Mouse (Mus musculus): ENCODE measurements around the gene Tma7. TPM values are rescaled to one million over a fixed set of nuclear protein-coding genes. Genes with fewer than 3 reads are reported as not detected.

Gene Tma7
- 734 and 774 TPM in 2 replicates for polyA plus RNA-seq (2016; fragmentation: Nextera tagmentation; extraction: Ambion mirVana)

DNA sequence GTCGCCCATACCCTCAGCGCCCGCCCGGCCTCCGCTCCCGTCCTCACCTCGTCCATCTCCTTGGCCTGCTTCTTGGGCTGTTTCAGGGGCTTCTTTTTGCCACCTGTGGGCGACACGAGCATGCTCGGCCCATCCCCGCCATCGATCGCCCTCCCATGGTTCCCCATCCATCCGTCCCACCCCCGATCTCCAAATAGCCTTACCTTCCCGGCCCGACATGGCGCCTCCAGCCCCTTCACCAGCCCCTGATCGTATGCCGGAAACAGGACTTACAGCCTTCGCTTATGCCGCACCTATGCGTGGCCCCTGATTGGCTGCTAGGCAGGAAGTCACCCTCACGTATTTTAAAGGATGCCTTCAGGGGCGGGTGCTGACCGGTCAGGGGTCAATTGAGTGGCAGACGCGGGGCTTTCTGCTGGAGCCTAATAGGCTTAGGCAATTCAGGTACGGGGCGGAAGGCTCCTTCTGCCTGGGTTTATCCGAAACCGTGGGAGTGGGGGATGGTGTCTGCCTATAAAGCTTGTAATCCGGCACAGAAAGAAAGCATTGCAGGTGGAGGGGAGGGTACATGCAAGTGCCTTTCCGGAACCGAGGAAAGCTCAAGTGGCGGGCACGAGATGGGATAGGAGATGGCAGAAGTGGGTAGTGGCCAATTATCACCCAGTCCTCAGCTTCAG lies at the start of gene Tma7, which contains the start of gene Ccdc51:
Gene Tma7, minus strand, starts transcription at position 464 of the 677 bp plus-strand sequence.
Gene Ccdc51, plus strand, starts transcription at position 370 of the 677 bp plus-strand sequence.
- DNase-seq (ENCODE audit: low spot score) = peak; percentile 97
- Histone ChIP-seq H3K36me3 (peaks cover 21% of the 10 kb centered on the region), H3K9me3 (no peaks in the 10 kb centered on the region), H3K27me3 (ENCODE audit: insufficient read depth, poor library complexity, severe bottlenecking) (no peaks in the 10 kb centered on the region), H3K27ac (peak within 1 kb of the TSS; percentile 94), H3K4me1 (peaks cover 25% of the 10 kb centered on the region), H3K4me3 (peak within 1 kb of the TSS; percentile 91)
- WGBS = under 1% methylated on average over 37 of the region's 37 CpGs

DNA sequence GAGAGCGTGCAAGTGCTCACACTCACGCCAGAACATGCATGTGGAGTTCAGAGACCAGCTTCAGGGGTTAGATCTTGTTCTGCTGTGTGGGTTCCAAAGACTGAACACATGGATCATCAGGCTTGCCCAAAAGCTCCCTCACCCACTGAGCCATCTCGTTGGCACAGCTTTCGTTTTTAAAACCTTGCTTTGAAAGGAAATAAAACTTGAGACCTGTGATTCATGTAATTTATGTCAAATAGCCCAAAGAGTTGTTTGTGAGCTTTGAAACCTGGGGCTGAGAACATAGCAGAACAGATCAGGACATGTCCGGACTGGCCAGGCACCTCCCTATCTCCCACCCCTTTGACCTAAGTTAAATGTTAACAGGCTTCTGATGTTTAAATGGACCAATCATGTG lies 47.7 kb upstream of the Tma7 start:
- Histone ChIP-seq H3K4me3 (no peak overlapping the region), H3K27me3 (ENCODE audit: insufficient read depth, poor library complexity, severe bottlenecking) (no peaks in the 10 kb centered on the region), H3K9me3 (no peaks in the 10 kb centered on the region), H3K36me3 (no peaks in the 10 kb centered on the region), H3K4me1 (no peaks in the 10 kb centered on the region), H3K27ac (no peak overlapping the region)
- 89% methylated on average over 5 of the region's 5 CpGs for WGBS
- no peak for DNase-seq (ENCODE audit: low spot score)

DNA sequence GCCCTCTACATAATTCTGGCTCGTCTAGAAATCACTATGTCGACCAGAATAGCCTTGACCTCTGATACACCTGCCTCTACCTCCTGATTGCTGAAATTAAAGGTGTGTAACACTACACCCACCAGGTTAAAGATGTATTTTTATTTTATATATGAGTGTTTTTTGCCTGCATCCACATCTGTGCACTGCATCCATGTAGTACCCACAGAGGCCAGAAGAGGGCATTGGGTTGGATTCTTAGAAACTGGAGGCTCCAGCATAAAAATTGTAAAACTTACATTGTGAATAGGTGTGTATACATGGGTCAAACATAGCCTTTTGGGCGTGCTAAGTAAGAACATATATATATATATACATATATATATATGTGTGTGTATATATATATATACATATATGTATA lies 45.8 kb upstream of the Tma7 start:
- no peak overlapping the region for H3K4me3 ChIP-seq
- 55% methylated on average over 3 of the region's 3 CpGs for WGBS
- no peaks in the 10 kb centered on the region for H3K9me3 ChIP-seq
- DNase-seq (ENCODE audit: low spot score) = no peak
- H3K36me3 ChIP-seq = no peaks in the 10 kb centered on the region
- peaks cover 4% of the 10 kb centered on the region; the same call in 1 of the 2 replicates for H3K4me1 ChIP-seq
- H3K27ac ChIP-seq = no peak overlapping the region
- H3K27me3 ChIP-seq (ENCODE audit: insufficient read depth, poor library complexity, severe bottlenecking) = no peaks in the 10 kb centered on the region

DNA sequence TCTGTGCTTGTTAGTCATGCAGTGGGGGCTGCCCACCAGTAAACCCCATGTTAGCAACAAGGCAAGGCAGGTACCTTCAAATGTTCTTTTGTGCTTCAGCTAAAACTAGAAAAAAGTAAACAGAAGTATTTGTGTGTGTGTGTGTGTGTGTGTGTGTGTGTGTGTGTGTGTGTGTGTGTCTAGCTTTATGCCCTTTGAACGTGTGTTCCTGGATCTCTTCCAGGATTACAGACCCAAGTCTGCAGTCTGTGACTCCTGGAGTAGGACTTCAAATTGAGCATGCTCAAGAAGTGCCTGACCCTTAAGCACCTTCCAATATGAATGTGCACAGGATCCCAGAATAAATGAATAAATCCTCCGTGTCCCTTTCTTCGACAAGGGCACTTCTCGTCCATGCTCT lies 44.7 kb upstream of the Tma7 start:
- H3K9me3 ChIP-seq = no peaks in the 10 kb centered on the region
- no peaks in the 10 kb centered on the region for H3K36me3 ChIP-seq
- no peaks in the 10 kb centered on the region for H3K27me3 ChIP-seq (ENCODE audit: insufficient read depth, poor library complexity, severe bottlenecking)
- no peak overlapping the region for H3K27ac ChIP-seq
- 86% methylated on average over 4 of the region's 4 CpGs for WGBS
- H3K4me3 ChIP-seq = no peak overlapping the region
- DNase-seq (ENCODE audit: low spot score) = no peak
- peaks cover 9% of the 10 kb centered on the region; the same call in 1 of the 2 replicates for H3K4me1 ChIP-seq

DNA sequence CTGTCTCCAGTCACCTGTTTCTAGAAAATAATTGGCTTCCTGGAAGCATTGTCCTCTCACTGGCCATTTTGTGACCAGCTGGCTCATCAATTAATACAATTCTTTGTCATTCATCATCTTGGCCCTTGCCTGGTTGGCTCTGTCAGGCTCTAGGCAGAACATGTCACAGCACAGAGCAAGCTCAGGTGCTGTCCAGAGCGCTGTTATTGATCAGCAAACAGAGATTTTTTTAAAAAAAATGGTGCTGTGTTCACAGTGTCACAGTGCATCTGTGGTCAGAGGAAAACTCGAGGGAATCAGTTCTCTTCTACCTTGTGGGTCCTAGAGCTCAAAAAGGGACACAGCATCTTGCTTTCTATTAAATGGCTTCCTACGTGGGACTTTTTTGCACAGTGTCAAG lies 43.1 kb upstream of the Tma7 start:
- DNase-seq (ENCODE audit: low spot score) = no peak
- peaks cover 9% of the 10 kb centered on the region; the same call in 1 of the 2 replicates for H3K4me1 ChIP-seq
- H3K36me3 ChIP-seq = no peaks in the 10 kb centered on the region
- WGBS = 69% methylated on average over 3 of the region's 3 CpGs
- no peaks in the 10 kb centered on the region for H3K27me3 ChIP-seq (ENCODE audit: insufficient read depth, poor library complexity, severe bottlenecking)
- no peak overlapping the region for H3K4me3 ChIP-seq
- no peak overlapping the region for H3K27ac ChIP-seq
- no peaks in the 10 kb centered on the region for H3K9me3 ChIP-seq

DNA sequence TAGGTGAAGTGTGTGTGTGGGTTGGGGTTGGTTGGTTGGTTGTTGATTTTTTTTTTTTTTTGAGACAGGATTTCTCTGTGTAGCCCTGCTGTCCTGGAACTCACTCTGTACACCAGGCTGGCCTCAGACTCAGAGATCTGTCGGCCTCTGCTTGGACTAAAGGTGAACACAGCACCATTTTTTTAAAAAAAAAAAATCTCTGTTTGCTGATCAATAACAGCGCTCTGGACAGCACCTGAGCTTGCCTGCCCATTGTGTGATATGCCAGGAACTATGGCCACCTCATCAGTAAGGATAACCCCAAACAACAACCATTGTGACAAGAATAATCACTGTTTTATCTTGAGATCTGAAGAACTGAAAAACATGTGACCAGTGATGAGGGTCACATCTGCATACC lies 42.7 kb upstream of the Tma7 start:
- H3K9me3 ChIP-seq = no peaks in the 10 kb centered on the region
- H3K36me3 ChIP-seq = no peaks in the 10 kb centered on the region
- WGBS = 79% methylated on average over 2 of the region's 2 CpGs
- no peaks in the 10 kb centered on the region for H3K27me3 ChIP-seq (ENCODE audit: insufficient read depth, poor library complexity, severe bottlenecking)
- H3K4me1 ChIP-seq = peaks cover 9% of the 10 kb centered on the region; the same call in 1 of the 2 replicates
- H3K4me3 ChIP-seq = no peak overlapping the region
- no peak overlapping the region for H3K27ac ChIP-seq
- DNase-seq (ENCODE audit: low spot score) = no peak

DNA sequence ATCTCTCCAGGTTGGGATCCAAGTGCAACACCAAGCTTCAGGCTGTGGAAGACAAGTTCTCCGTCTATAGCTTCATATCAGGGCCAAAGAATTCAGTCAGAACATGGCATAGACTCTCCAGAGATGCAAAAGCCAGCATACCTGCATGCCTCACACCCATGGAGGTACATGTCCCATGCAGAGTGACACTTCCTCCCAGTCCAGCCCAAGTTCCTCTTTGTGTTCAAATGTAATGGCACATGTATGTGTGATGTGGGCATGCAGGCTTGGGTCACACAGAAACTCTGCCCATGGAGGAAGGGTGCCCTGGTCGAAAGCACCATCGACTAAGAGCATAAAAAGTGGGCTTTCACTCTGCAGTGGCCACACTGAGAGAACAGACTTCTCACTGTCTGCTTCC lies 41.8 kb upstream of the Tma7 start:
- Histone ChIP-seq H3K27ac (no peak overlapping the region), H3K4me3 (no peak overlapping the region), H3K4me1 (peaks cover 9% of the 10 kb centered on the region; the same call in 1 of the 2 replicates), H3K27me3 (ENCODE audit: insufficient read depth, poor library complexity, severe bottlenecking) (no peaks in the 10 kb centered on the region), H3K36me3 (peaks cover 4% of the 10 kb centered on the region), H3K9me3 (no peaks in the 10 kb centered on the region)
- WGBS = 84% methylated on average over 3 of the region's 3 CpGs
- no peak for DNase-seq (ENCODE audit: low spot score)

DNA sequence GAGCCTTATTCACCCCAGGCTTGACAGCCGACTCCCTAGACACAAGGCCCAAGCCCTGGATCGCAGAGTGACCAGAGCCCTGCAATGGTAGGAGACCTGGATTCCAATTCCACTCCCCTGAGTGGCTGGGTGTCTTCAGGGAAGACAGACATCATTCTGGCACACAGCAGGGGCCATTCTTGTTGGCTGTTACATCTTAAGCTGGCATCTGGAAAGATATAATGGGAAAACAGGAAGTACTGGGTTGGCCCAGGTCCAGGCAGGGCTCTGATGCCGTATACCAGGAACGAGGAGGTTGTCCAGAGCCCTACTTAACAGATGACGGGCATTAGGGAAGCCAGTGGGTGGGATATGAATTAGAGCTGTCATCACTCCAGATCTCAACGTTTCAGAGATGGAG lies 40.9 kb upstream of the Tma7 start:
- Histone ChIP-seq H3K27me3 (ENCODE audit: insufficient read depth, poor library complexity, severe bottlenecking) (no peaks in the 10 kb centered on the region), H3K4me3 (no peak overlapping the region), H3K9me3 (no peaks in the 10 kb centered on the region), H3K36me3 (peaks cover 13% of the 10 kb centered on the region), H3K27ac (no peak overlapping the region), H3K4me1 (peaks cover 9% of the 10 kb centered on the region; the same call in 1 of the 2 replicates)
- no peak for DNase-seq (ENCODE audit: low spot score)
- 49% methylated on average over 6 of the region's 6 CpGs for WGBS

DNA sequence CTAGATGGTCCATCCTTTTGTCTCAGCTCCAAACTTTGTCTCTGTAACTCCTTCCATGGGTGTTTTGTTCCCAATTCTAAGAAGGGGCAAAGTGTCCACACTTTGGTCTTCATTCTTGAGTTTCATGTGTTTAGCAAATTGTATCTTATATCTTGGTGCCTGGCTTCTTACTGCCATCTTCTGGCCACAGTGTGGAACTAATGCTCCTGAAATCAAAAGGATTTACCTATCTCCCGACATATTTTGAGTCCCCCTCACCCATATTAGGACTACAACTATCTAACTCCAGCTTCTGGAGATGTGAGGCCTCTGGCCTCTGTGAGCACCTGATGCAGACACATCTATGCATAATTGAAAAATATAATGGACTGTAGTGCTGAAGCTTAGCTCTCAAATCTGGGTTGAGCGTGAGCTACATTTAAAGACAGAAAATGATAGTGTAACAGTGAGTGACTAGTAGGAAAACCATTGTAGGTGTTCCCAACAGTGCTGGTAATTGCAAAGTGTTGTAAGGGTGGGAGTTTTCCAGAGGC lies 40.2 kb upstream of the Tma7 start:
- no peak overlapping the region for H3K27ac ChIP-seq
- H3K4me3 ChIP-seq = no peak overlapping the region
- DNase-seq (ENCODE audit: low spot score) = no peak
- peaks cover 9% of the 10 kb centered on the region; the same call in 1 of the 2 replicates for H3K4me1 ChIP-seq
- no peaks in the 10 kb centered on the region for H3K9me3 ChIP-seq
- no peaks in the 10 kb centered on the region for H3K27me3 ChIP-seq (ENCODE audit: insufficient read depth, poor library complexity, severe bottlenecking)
- 49% methylated on average over 2 of the region's 2 CpGs for WGBS
- H3K36me3 ChIP-seq = peaks cover 20% of the 10 kb centered on the region

DNA sequence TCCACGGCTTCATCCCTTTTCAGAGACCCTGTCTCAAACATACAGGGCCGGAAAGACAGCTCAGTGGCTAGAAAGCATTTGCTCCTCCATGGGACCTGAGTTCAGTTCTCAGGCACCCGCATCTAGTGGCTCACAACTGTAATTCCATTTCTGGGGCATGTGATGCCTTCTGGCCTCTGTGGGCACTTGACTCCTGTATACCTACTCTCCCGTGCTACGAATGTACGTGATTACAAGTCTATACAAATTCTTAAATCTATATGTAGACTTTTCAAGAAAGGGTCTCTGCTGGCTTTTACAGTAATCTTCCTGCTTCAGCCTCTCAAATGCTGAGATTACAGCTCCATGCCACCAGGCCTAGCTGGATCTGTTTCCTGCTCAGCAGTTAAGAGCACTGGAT lies 38.6 kb upstream of the Tma7 start:
- Histone ChIP-seq H3K27ac (no peak overlapping the region), H3K36me3 (peaks cover 36% of the 10 kb centered on the region), H3K4me1 (peaks cover 9% of the 10 kb centered on the region; the same call in 1 of the 2 replicates), H3K4me3 (no peak overlapping the region), H3K27me3 (ENCODE audit: insufficient read depth, poor library complexity, severe bottlenecking) (no peaks in the 10 kb centered on the region), H3K9me3 (no peaks in the 10 kb centered on the region)
- DNase-seq (ENCODE audit: low spot score) = no peak
- 82% methylated on average over 6 of the region's 6 CpGs for WGBS

DNA sequence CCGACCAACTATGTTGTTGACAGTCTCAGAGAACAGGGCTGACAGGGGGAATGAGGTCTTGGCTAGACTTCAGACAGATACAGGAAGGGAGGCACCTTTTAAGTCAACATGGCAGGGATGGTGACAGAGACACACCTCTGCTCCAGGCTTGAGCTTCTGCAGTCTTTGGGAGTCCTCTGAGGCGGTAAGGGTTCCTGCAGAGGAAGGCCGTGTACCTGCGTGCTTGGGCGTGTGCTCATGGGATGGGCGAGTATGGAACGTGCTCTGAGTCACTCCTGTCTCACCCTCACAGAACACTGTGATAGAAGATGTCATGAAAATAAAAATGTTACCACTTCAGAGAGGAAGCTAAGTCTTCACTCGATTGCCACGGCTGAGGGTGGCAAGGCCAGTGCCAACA lies 37.2 kb upstream of the Tma7 start:
- peaks cover 50% of the 10 kb centered on the region for H3K36me3 ChIP-seq
- WGBS = 82% methylated on average over 9 of the region's 9 CpGs
- no peaks in the 10 kb centered on the region for H3K27me3 ChIP-seq (ENCODE audit: insufficient read depth, poor library complexity, severe bottlenecking)
- no peak for DNase-seq (ENCODE audit: low spot score)
- H3K9me3 ChIP-seq = no peaks in the 10 kb centered on the region
- no peak overlapping the region for H3K27ac ChIP-seq
- no peak overlapping the region for H3K4me3 ChIP-seq
- peaks cover 9% of the 10 kb centered on the region; the same call in 1 of the 2 replicates for H3K4me1 ChIP-seq

DNA sequence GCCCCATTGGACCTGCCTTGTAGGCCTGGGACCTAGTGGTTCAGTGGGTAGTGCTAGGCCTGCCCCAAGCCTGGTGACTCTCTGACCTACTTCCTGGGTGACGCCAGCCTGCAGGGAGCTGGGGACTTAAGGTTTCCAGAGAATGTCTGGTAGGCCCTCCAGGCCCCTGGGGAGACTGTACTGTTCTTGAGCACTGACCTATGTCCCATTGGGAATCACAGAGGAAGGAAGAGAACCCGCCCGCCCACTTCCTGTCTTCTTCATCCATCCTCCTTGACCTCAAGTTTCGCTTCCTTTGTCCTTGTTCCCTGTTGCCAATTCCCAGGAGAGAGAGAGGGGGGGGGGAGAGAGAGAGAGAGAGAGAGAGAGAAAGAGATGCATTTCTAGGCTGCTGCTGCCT lies 35.7 kb upstream of the Tma7 start:
- no peak for DNase-seq (ENCODE audit: low spot score)
- WGBS = 72% methylated on average over 4 of the region's 4 CpGs

DNA sequence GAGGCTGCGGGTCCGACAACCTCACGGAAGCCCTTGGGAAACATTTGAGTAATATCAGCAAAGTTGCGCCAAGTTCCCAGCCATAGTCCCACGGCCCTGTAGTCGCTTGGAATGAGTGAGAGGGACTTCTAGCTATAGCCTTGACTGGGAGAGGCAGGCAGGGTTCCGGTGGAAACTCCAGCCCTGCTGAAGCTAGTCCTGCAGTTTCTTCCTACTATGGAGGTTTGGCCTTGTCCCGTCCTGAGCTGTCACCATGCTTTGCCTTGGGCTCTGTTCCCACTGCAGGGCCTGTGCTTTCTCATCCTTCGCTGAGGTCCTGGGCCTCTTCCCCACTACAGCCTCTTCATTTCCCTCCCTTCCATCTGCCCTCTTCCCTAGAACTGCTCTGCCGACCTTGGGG lies 33.8 kb upstream of the Tma7 start:
- Histone ChIP-seq H3K27me3 (ENCODE audit: insufficient read depth, poor library complexity, severe bottlenecking) (no peaks in the 10 kb centered on the region), H3K27ac (no peak overlapping the region), H3K9me3 (no peaks in the 10 kb centered on the region), H3K36me3 (peaks cover 84% of the 10 kb centered on the region), H3K4me1 (no peaks in the 10 kb centered on the region), H3K4me3 (no peak overlapping the region)
- 92% methylated on average over 10 of the region's 10 CpGs for WGBS
- DNase-seq (ENCODE audit: low spot score) = no peak

More for the DNA sequence above, 35.7 kb upstream of the Tma7 start:
- no peak overlapping the region for H3K27ac ChIP-seq
- H3K9me3 ChIP-seq = no peaks in the 10 kb centered on the region
- H3K36me3 ChIP-seq = peaks cover 65% of the 10 kb centered on the region
- H3K27me3 ChIP-seq (ENCODE audit: insufficient read depth, poor library complexity, severe bottlenecking) = no peaks in the 10 kb centered on the region
- H3K4me3 ChIP-seq = no peak overlapping the region
- peaks cover 4% of the 10 kb centered on the region; the same call in 1 of the 2 replicates for H3K4me1 ChIP-seq

All from heart, embryonic 10.5 days (tissue).